Mouse (Mus musculus) midbrain, embryonic 13.5 days (tissue): ENCODE results near the gene Ddx49. TPM values are rescaled to one million over a fixed set of nuclear protein-coding genes. Genes with fewer than 3 reads are reported as not detected.

ENCODE experiments used
- ATAC-seq: fragments of 200-750 bp; cut with Nextera tagmentation; 2 replicates; pipeline ENCODE4 v1.8.0; 2017; ENCODE audit warnings: mild to moderate bottlenecking, moderate TSS enrichment, moderate library complexity
- H3K27ac ChIP-seq: fragments of 300-500 bp; sonication (generic); 2 replicates; pipeline ENCODE4 v1.5.1; 2015; ENCODE audit warnings: inconsistent platforms, mild to moderate bottlenecking, moderate library complexity
- H3K27me3 ChIP-seq: fragments of 300-500 bp; sonication (generic); 2 replicates; pipeline ENCODE4 v1.6.1; 2015; ENCODE audit warnings: mild to moderate bottlenecking, inconsistent platforms
- H3K36me3 ChIP-seq: fragments of 300-500 bp; sonication (generic); 2 replicates; pipeline ENCODE4 v1.6.1; 2015; ENCODE audit warnings: mild to moderate bottlenecking, inconsistent platforms
- H3K4me1 ChIP-seq: fragments of 300-500 bp; sonication (generic); replicated peaks from 2 replicates; pipeline ENCODE4 v1.6.1; 2015; ENCODE audit warnings: inconsistent platforms
- H3K4me2 ChIP-seq: fragments of 300-500 bp; sonication (generic); replicated peaks from 2 replicates; pipeline ENCODE4 v1.6.1; 2015; ENCODE audit warnings: moderate library complexity, mild to moderate bottlenecking, inconsistent platforms
- H3K4me3 ChIP-seq: fragments of 300-500 bp; sonication (generic); replicated peaks from 2 replicates; pipeline ENCODE4 v1.5.1; 2015; ENCODE audit warnings: mild to moderate bottlenecking, inconsistent platforms
- H3K9ac ChIP-seq: fragments of 300-500 bp; sonication (generic); replicated peaks from 2 replicates; pipeline ENCODE4 v1.6.1; 2015; ENCODE audit warnings: mild to moderate bottlenecking, inconsistent platforms
- H3K9me3 ChIP-seq: fragments of 300-500 bp; sonication (generic); 2 replicates; pipeline ENCODE4 v1.6.1; 2016; ENCODE audit warnings: mild to moderate bottlenecking, inconsistent platforms
- WGBS: fragments of 180-500 bp; shearing (Covaris S2); methylation state at CpG from one replicate; pipeline ENCODE4 v1.1.7; 2015; 5-methylcytosine and 5-hydroxymethylcytosine counted together
- polyA plus RNA-seq: library from polyadenylated mRNA; unstranded; fragments of >200 nt; fragmentation: Nextera tagmentation; extraction: Ambion mirVana; gene quantifications from 2 replicates; pipeline ENCODE4 v1.2.1, GENCODE M21; 2015

The Ddx49 gene
- polyA plus RNA-seq, 1 experiment from 2014 or later, result 50.0 TPM

DNA sequence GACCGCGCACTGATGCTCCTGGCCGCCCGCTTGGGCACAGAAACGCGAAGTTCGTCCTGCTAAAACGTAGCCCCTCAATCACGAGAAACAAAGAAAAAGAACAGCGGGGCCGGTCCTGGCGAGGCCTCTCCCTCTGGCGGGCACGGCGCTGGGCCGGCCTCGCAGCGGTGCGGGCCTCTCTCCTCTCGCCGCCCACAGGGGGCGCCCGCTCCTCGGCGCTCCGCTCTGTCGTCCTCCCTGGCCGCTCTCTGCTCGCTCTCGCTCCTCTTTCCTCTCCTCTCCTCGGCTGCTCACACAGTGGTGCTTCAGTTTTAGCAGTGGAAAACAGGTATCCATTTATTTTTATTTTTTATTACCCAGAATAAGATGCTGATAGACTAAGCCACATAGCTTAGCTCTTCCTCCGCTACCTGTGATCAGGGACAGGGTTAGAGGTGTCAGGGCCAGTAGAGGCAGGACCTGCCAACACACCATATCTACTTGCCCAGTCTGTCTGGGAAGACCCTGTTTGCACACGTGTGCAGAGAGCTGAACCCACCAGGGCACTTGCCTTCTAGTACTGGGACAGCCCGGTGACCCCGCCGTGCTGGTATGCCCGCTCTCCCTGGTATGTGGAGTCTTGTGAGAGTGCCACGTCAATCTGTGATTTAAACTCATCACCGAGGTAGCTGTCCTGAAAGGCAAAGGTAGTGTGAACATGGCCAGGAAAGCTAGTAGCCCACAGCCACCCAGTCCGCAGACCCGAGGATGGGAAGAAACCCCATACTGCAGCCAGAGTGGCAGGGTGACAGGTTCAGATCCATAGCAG, 30.0 kb upstream of the Ddx49 start:
- Histone ChIP-seq H3K9ac (peak overlapping the region; percentile 52; the same call in 1 of the 2 replicates), H3K4me3 (no peak overlapping the region), H3K36me3 (peaks cover 87% of the 10 kb centered on the region), H3K27ac (peak overlapping the region; percentile 71), H3K27me3 (peaks cover 15% of the 10 kb centered on the region), H3K4me2 (0 out of 2 replicates have a peak overlapping the region, but pooled peaks have one; percentile 17), H3K4me1 (peaks cover 37% of the 10 kb centered on the region), H3K9me3 (no peaks in the 10 kb centered on the region)
- WGBS, result 26% methylated on average over 36 of the region's 41 CpGs
- peak; percentile 81 for ATAC-seq

DNA sequence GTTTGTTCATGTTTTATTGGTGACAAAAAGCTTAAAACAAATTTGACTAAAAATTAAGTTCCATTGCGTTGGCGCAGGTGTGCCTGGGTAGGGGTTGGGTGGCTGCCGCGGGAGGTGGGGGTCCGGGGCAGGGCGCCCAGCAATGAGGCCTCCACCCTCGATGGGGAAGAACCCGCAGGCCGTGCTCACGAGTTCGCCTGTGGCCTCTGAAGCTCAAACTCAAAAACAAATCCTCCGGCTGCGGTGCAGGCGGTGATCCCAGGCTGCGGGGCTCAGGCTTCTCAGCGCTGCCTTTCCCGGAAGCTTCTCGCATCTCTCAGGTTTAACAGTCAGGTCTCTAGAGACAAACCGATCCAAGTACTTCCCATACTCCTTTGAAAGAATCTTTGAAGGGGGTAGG, 29.2 kb upstream of the Ddx49 start:
- no peak overlapping the region for H3K4me2 ChIP-seq
- peak overlapping the region; percentile 55; the same call in 1 of the 2 replicates for H3K9ac ChIP-seq
- 61% methylated on average over 19 of the region's 19 CpGs for WGBS

DNA sequence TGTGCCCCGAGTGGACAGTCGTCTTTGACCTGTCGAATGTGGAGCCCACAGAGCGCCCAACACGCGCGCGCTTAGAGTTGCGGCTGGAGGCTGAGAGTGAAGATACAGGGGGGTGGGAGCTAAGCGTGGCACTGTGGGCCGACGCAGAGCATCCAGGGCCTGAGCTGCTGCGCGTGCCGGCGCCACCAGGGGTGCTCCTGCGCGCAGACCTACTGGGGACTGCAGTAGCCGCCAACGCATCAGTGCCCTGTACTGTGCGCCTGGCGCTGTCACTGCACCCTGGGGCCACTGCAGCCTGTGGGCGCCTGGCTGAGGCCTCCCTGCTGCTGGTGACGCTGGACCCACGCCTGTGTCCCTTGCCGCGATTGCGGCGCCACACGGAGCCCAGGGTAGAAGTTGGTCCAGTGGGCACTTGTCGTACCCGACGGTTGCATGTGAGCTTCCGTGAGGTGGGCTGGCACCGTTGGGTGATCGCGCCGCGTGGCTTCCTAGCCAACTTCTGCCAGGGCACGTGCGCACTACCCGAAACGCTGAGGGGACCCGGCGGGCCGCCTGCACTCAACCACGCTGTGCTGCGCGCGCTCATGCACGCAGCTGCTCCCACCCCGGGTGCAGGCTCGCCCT, 28.6 kb upstream of the Ddx49 start:
- Histone ChIP-seq H3K4me1 (peaks cover 37% of the 10 kb centered on the region), H3K9ac (peak overlapping the region; percentile 48), H3K4me3 (no peak overlapping the region; the same call in 1 of the 2 replicates), H3K27me3 (peaks cover 15% of the 10 kb centered on the region), H3K4me2 (peak overlapping the region; percentile 36), H3K36me3 (peaks cover 83% of the 10 kb centered on the region), H3K27ac (0 out of 2 replicates have a peak overlapping the region, but pooled peaks have one; percentile 25), H3K9me3 (no peaks in the 10 kb centered on the region)
- WGBS, result 26% methylated on average over 53 of the region's 53 CpGs
- peak; percentile 86 for ATAC-seq

More for the DNA sequence above, 29.2 kb upstream of the Ddx49 start:
- Histone ChIP-seq H3K27me3 (peaks cover 15% of the 10 kb centered on the region), H3K4me3 (no peak overlapping the region), H3K9me3 (no peaks in the 10 kb centered on the region), H3K4me1 (peaks cover 37% of the 10 kb centered on the region), H3K36me3 (peaks cover 86% of the 10 kb centered on the region), H3K27ac (0 out of 2 replicates have a peak overlapping the region, but pooled peaks have one; percentile 30)
- no peak for ATAC-seq

DNA sequence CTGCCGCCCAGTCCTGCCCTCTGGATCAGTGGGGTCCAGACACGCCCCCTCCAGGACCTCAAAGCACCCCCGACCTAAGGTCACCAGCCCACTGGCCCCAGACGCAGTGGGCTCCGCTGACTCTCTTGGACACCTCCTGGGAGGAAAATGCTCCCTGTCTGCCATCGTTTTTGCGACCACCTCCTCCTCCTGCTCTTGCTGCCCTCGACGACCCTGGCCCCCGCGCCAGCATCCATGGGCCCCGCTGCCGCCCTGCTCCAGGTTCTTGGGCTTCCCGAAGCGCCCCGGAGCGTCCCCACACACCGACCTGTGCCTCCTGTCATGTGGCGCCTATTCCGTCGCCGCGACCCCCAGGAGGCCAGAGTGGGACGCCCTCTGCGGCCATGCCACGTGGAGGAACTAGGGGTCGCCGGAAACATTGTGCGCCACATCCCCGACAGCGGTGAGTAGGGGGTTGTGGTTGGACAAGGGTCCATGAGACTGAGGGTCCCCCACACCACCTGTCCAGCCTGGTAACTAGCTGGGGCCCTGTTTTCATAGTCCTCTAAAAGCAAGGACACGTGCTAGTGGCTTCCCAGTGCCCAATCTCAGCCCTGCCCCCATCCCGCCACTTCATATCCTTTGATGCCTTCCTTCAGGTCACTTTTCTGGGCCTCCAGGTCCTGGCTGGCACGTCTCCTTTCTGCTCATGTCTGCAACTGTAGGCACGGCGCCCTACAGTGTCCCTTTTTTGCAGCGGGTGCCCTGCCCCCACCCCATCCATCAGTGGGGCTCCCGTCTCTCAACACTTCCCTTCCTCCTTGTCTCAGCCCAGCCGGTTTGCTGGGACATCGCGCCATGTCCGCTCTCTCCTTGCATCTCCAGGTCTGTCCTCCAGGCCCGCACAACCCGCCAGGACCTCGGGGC, 27.8 kb upstream of the Ddx49 start:
- ATAC-seq, result peak; percentile 4
- Histone ChIP-seq H3K4me2 (peak overlapping the region; percentile 36), H3K4me3 (no peak overlapping the region; the same call in 1 of the 2 replicates), H3K4me1 (peaks cover 37% of the 10 kb centered on the region), H3K36me3 (peaks cover 82% of the 10 kb centered on the region), H3K27me3 (peaks cover 15% of the 10 kb centered on the region), H3K9ac (peak overlapping the region; percentile 48), H3K27ac (0 out of 2 replicates have a peak overlapping the region, but pooled peaks have one; percentile 25), H3K9me3 (no peaks in the 10 kb centered on the region)
- WGBS, result 7% methylated on average over 45 of the region's 45 CpGs

- peak within 1 kb of the TSS; percentile 36 for H3K4me2 ChIP-seq
- 22% methylated on average over 14 of the region's 14 CpGs for WGBS
- 0 out of 2 replicates have a peak within 1 kb of the TSS, but pooled peaks have one; percentile 25 for H3K27ac ChIP-seq
- H3K36me3 ChIP-seq, result peaks cover 82% of the 10 kb centered on the region
- peaks cover 37% of the 10 kb centered on the region for H3K4me1 ChIP-seq
- no peak for ATAC-seq
- peak within 1 kb of the TSS; percentile 48 for H3K9ac ChIP-seq
- no peaks in the 10 kb centered on the region for H3K9me3 ChIP-seq
- no peak within 1 kb of the TSS; the same call in 1 of the 2 replicates for H3K4me3 ChIP-seq
- H3K27me3 ChIP-seq, result peaks cover 15% of the 10 kb centered on the region
Observed at GRCm38 (mm10) chr8:70329124-70329834, 27.0 kb upstream of the Ddx49 start, which contains the start of gene Gdf1. Gene Gdf1, plus strand, starts transcription at chr8:70329817.

- 97% methylated on average over 6 of the region's 6 CpGs for WGBS
- H3K4me2 ChIP-seq, result no peak overlapping the region
- H3K4me3 ChIP-seq, result no peak overlapping the region
- H3K9me3 ChIP-seq, result no peaks in the 10 kb centered on the region
- H3K27ac ChIP-seq, result no peak overlapping the region
- no peak for ATAC-seq
- H3K36me3 ChIP-seq, result peaks cover 82% of the 10 kb centered on the region
- peaks cover 35% of the 10 kb centered on the region for H3K4me1 ChIP-seq
- no peak overlapping the region for H3K9ac ChIP-seq
- H3K27me3 ChIP-seq, result peaks cover 15% of the 10 kb centered on the region
Observed at GRCm38 (mm10) chr8:70327512-70327911, 25.2 kb upstream of the Ddx49 start.

DNA sequence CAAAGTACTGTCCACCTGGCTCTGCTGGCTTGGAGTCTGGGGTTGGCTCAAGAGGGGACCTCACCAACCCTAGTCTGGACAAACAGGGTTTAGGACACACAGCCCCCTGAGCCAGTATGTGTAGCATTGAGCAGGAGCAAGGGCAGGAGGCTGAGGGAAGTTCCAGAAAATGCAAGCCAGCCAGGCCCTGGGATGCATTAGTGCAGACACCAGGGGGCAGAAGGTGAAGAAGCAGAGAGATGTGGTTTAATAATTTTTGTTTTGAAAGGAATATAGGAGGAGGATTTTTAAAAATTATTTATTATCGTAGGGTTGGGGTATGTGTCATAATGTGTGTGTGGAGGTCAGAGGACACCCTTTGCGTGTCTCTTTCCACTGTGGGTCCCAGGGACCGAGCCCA, 21.4 kb upstream of the Ddx49 start:
- Histone ChIP-seq H3K4me2 (no peak overlapping the region), H3K27ac (no peak overlapping the region), H3K9ac (no peak overlapping the region), H3K27me3 (peaks cover 2% of the 10 kb centered on the region; the same call in 1 of the 2 replicates), H3K36me3 (peaks cover 81% of the 10 kb centered on the region), H3K4me3 (no peak overlapping the region), H3K4me1 (no peaks in the 10 kb centered on the region), H3K9me3 (no peaks in the 10 kb centered on the region)
- WGBS, result 95% methylated on average over 3 of the region's 3 CpGs
- ATAC-seq, result no peak

DNA sequence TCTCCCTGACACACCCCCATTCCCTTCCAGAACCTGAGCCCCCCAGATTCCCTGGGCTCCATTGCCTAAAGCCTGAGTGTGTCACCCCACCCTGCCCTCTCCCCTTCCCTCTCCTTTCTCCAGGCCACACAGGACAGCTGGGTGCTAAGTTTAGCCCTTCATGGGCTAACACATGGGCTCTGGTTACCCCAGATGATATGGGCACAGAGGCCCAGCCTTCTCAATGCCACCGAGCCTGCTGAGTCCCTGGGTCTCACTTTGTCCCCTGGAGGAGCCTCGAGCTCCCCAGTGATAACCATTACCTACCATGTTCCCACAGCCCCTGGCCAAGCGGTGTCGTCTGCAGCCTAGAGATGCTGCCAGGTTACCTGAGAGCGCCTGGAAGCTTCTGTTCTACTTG, 15.6 kb upstream of the Ddx49 start:
- Histone ChIP-seq H3K36me3 (peaks cover 50% of the 10 kb centered on the region), H3K9me3 (no peaks in the 10 kb centered on the region), H3K27me3 (no peaks in the 10 kb centered on the region), H3K4me3 (peak overlapping the region; percentile 66), H3K9ac (peak overlapping the region; percentile 84), H3K4me2 (peak overlapping the region; percentile 68), H3K4me1 (peaks cover 37% of the 10 kb centered on the region), H3K27ac (peak overlapping the region; percentile 95)
- WGBS, result 92% methylated on average over 5 of the region's 5 CpGs
- no peak for ATAC-seq

GRCm38 (mm10) chr8:70316511-70317504, 14.5 kb upstream of the Ddx49 start:
- H3K27ac ChIP-seq, result peak overlapping the region; percentile 95
- no peaks in the 10 kb centered on the region for H3K27me3 ChIP-seq
- WGBS, result 5% methylated on average over 15 of the region's 15 CpGs
- H3K36me3 ChIP-seq, result peaks cover 50% of the 10 kb centered on the region
- peak overlapping the region; percentile 68 for H3K4me2 ChIP-seq
- peak; percentile 91 for ATAC-seq
- peak overlapping the region; percentile 84 for H3K9ac ChIP-seq
- H3K4me3 ChIP-seq, result peak overlapping the region; percentile 66
- peaks cover 37% of the 10 kb centered on the region for H3K4me1 ChIP-seq
- no peaks in the 10 kb centered on the region for H3K9me3 ChIP-seq
